In the genomic region with DNA sequence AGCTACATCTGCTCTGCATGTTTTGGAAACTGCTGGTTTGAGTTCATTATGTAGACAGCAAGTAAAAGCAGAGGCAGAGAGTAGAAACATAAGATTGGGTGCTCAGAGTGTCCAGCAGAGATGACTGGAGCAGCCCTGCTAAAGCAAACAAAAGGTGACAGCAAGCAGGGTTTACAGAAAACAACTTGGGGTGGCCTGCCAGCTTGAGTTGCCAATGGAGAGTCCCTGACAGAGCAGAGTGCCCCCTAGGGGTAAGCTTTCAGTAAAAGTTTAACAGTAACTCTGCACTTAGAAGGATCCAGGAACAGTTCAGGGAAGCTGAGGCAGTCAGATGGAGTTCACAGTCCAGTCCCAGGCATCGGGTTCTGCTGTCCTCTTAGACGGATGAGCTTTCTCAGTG, we compare ENCODE assay signal across 10 mouse cellular contexts. TPM values are rescaled to one million over a fixed set of nuclear protein-coding genes. Genes with fewer than 3 reads are reported as not detected.
A peak's percentile ranks its signal among the peaks of the same experiment; 100 is the strongest.
DNase-seq lines count a peak whose midpoint lies in the region; ATAC-seq and TF ChIP-seq lines count a peak whose summit lies in the region.
"Had no signal": no experiment of that assay in that cellular context is flagged by ENCODE, and none has a peak within 500 bp of the region (broad histone marks: within the 10 kb centered on the region; RNA-seq: fewer than 3 reads in every experiment).

No protein-coding gene starts in this region.

- H3K9ac ChIP-seq in forebrain, postnatal 0 days = no peak overlapping the region
- H3K9ac ChIP-seq in forebrain, embryonic 13.5 days = no peak overlapping the region
- no peak overlapping the region for H3K9ac ChIP-seq in MEL (ENCODE audit: control insufficient read depth, low read depth, low read length, poor library complexity, severe bottlenecking)
- H3K9ac ChIP-seq: limb, embryonic 15.5 days had no signal

- peak; percentile 46 for TF ChIP-seq RAD21 in MEL (IDR thresholded peaks at IDR 0.05; ENCODE audit: low read depth, low read length)

- no peak for ATAC-seq in forebrain, postnatal 0 days
- ATAC-seq in forebrain, embryonic 13.5 days = no peak
- ATAC-seq in megakaryocyte, adult 5-6 weeks (ENCODE audit: poor library complexity, severe bottlenecking) = peak; percentile 45; the same call in 1 of the 2 replicates
- ATAC-seq: activated CD4-positive, CD25-positive, alpha-beta regulatory T cell, adult 4 months had no signal

- H3K4me3 ChIP-seq in forebrain, postnatal 0 days (ENCODE audit: low read depth, low read length) = no peak overlapping the region
- no peak overlapping the region for H3K4me3 ChIP-seq in forebrain, embryonic 13.5 days
- H3K4me3 ChIP-seq in lung, adult 2 months (replicated peaks; ENCODE audit: extremely low read depth, low read depth, low read length) = no peak overlapping the region
- H3K4me3 ChIP-seq in MEL (ENCODE audit: control insufficient read depth in 1 of 2, insufficient read depth in 1 of 2, low read depth in 2 of 2, low read length in 2 of 2) = no peak overlapping the region
- H3K4me3 ChIP-seq: limb, embryonic 15.5 days had no signal

- TF ChIP-seq POLR2A in lung, adult 2 months (IDR thresholded peaks at IDR 0.05; ENCODE audit: borderline replicate concordance, extremely low read depth, low read depth, low read length) = no peak
- TF ChIP-seq POLR2A in MEL (IDR thresholded peaks at IDR 0.05; ENCODE audit: control insufficient read depth in 1 of 2, insufficient read depth in 1 of 2, low read depth in 1 of 2, low read length in 2 of 2, poor library complexity in 1 of 2) = no peak

- TF ChIP-seq CTCF in forebrain, postnatal 0 days (IDR thresholded peaks at IDR 0.05; ENCODE audit: low read depth) = peak; percentile 19; the same call in 1 of the 2 replicates
- TF ChIP-seq CTCF in lung, adult 2 months (IDR thresholded peaks at IDR 0.05; ENCODE audit: insufficient read depth, low read length) = peak; percentile 15; the same call in 1 of the 2 replicates
- TF ChIP-seq CTCF in MEL (IDR thresholded peaks at IDR 0.05 in 2 of 3, conservative IDR thresholded peaks at IDR 0.05 in 1 of 3; ENCODE audit: control insufficient read depth in 1 of 3, insufficient read depth in 1 of 3, low read depth in 2 of 3, low read length in 3 of 3, poor library complexity in 1 of 3, severe bottlenecking in 1 of 3) = peak; percentile 56 to 69 (median 61)

- no peaks in the 10 kb centered on the region for H3K27me3 ChIP-seq in forebrain, postnatal 0 days (ENCODE audit: insufficient read depth, low read length)
- no peaks in the 10 kb centered on the region for H3K27me3 ChIP-seq in forebrain, embryonic 13.5 days
- peaks cover 0 to 3% of the 10 kb centered on the region in 2 experiments; a peak in 2 of 4 replicates for H3K27me3 ChIP-seq in MEL (ENCODE audit: control insufficient read depth in 1 of 2, insufficient read depth in 2 of 2, low read length in 2 of 2)
- H3K27me3 ChIP-seq: limb, embryonic 15.5 days had no signal

- H3K79me2 ChIP-seq in MEL (ENCODE audit: control insufficient read depth, insufficient read depth, low read length, poor library complexity) = no peaks in the 10 kb centered on the region

- H3K4me1 ChIP-seq in forebrain, postnatal 0 days (ENCODE audit: insufficient read depth) = no peaks in the 10 kb centered on the region
- no peaks in the 10 kb centered on the region for H3K4me1 ChIP-seq in forebrain, embryonic 13.5 days
- no peaks in the 10 kb centered on the region for H3K4me1 ChIP-seq in lung, adult 2 months (ENCODE audit: control insufficient read depth, insufficient read depth, low read length)
- no peaks in the 10 kb centered on the region for H3K4me1 ChIP-seq in MEL (ENCODE audit: control insufficient read depth in 1 of 2, insufficient read depth in 2 of 2, low read length in 2 of 2)
- H3K4me1 ChIP-seq: limb, embryonic 15.5 days had no signal

- no peak for DNase-seq in forebrain, postnatal 0 days
- no peak for DNase-seq in lung, adult 2 months
- no peak for DNase-seq in lung, postnatal 25 days (ENCODE audit: low spot score)
- peak; percentile 43 for DNase-seq in MEL (ENCODE audit: low read depth, low spot score)
- DNase-seq in left cerebral cortex, adult 11 months (ENCODE audit: low spot score) = no peak
- no peak for DNase-seq in gastrocnemius, postnatal 10 days

- H3K9me3 ChIP-seq in forebrain, postnatal 0 days (ENCODE audit: low read length) = no peaks in the 10 kb centered on the region
- H3K9me3 ChIP-seq in forebrain, embryonic 13.5 days (replicated peaks) = no peaks in the 10 kb centered on the region
- no peaks in the 10 kb centered on the region for H3K9me3 ChIP-seq in MEL (replicated peaks; ENCODE audit: insufficient read depth, low read length)
- H3K9me3 ChIP-seq: limb, embryonic 15.5 days had no signal

- H3K27ac ChIP-seq in forebrain, postnatal 0 days (ENCODE audit: low read depth, low read length) = no peak overlapping the region
- H3K27ac ChIP-seq in forebrain, embryonic 13.5 days = no peak overlapping the region
- no peak overlapping the region for H3K27ac ChIP-seq in MEL (ENCODE audit: control insufficient read depth, low read depth, low read length)
- H3K27ac ChIP-seq: limb, embryonic 15.5 days had no signal

- TF ChIP-seq EP300 in MEL (IDR thresholded peaks at IDR 0.05; ENCODE audit: low read depth in 1 of 2, low read length in 2 of 2) = no peak

- WGBS in forebrain, postnatal 0 days = 71% methylated on average over 2 of the region's 2 CpGs
- WGBS in forebrain, embryonic 13.5 days = 77% methylated on average over 2 of the region's 2 CpGs
- 69% methylated on average over 2 of the region's 2 CpGs for WGBS in lung, adult 2 months

- no peaks in the 10 kb centered on the region for H3K36me3 ChIP-seq in forebrain, postnatal 0 days (ENCODE audit: insufficient read depth)
- H3K36me3 ChIP-seq in forebrain, embryonic 13.5 days (ENCODE audit: poor library complexity, severe bottlenecking) = no peaks in the 10 kb centered on the region
- no peaks in the 10 kb centered on the region for H3K36me3 ChIP-seq in MEL (ENCODE audit: control insufficient read depth in 1 of 2, insufficient read depth in 2 of 2, low read length in 2 of 2)
- H3K36me3 ChIP-seq: limb, embryonic 15.5 days had no signal

- H3K4me2 ChIP-seq in forebrain, postnatal 0 days (ENCODE audit: low read depth) = no peak overlapping the region
- H3K4me2 ChIP-seq in forebrain, embryonic 13.5 days = no peak overlapping the region
- H3K4me2 ChIP-seq: limb, embryonic 15.5 days had no signal

TF ChIP-seq in MEL, 35 proteins besides CTCF, POLR2A, EP300 and RAD21:
- TF ChIP-seq POLR2AphosphoS5 (IDR thresholded peaks at IDR 0.05; ENCODE audit: borderline replicate concordance, low read depth, low read length) = no peak
- no peak for TF ChIP-seq MEF2A (IDR thresholded peaks at IDR 0.05; ENCODE audit: extremely low read depth, insufficient replicate concordance, low read depth, low read length, poor library complexity, severe bottlenecking)
- no peak for TF ChIP-seq MYB (IDR thresholded peaks at IDR 0.05; ENCODE audit: low read depth, low read length)
- TF ChIP-seq ZC3H11A (IDR thresholded peaks at IDR 0.05; ENCODE audit: low read depth, low read length) = 0 out of 2 replicates have a peak, but pooled peaks have one; percentile 11

RNA-seq across cellular contexts. Expression of gene Wdr1, which starts 7.9 kb away (rescaled TPM):
- 230 and 256 TPM in 2 replicates for total RNA-seq in forebrain, postnatal 0 days (2014; rRNA removed)
- 156 and 192 TPM in 2 replicates for polyA plus RNA-seq in forebrain, postnatal 0 days (2015; fragmentation: Nextera tagmentation; extraction: Ambion mirVana)
- polyA plus RNA-seq in forebrain, embryonic 13.5 days (2015; fragmentation: Nextera tagmentation; extraction: Ambion mirVana) = 135 and 145 TPM in 2 replicates
- polyA plus RNA-seq in lung, adult 2 months (2012; rRNA removed) = 135 and 165 TPM in 2 replicates
- 174 and 176 TPM in 2 replicates for total RNA-seq in MEL (2012; rRNA removed)
- polyA plus RNA-seq in MEL (2012; ENCODE audit: insufficient read depth in 1 of 2, insufficient read length in 2 of 2, low read depth in 1 of 2, low replicate concordance in 2 of 2, missing spikeins in 1 of 2) = 100 to 1,000 TPM in 1 of 2 experiments, not detected in 1; 144 TPM
- 236 and 293 TPM in 2 replicates for total RNA-seq in megakaryocyte, adult 5-6 weeks (2015)
- 418 and 442 TPM in 2 replicates for total RNA-seq in megakaryocyte, adult 5-6 weeks (2017)
- total RNA-seq in gastrocnemius, postnatal 10 days (2021) = 100 to 1,000 TPM; 137 to 146 TPM
